Mouse (Mus musculus) CH12.LX (cell line): ENCODE results near the gene Fam189a2. TPM values are rescaled to one million over a fixed set of nuclear protein-coding genes. Genes with fewer than 3 reads are reported as not detected.

Source experiments
- DNase-seq: peaks from one replicate; pipeline ENCODE4 v3.0.0-alpha.2; 2013; ENCODE audit errors: extremely low read depth
- H3K27ac ChIP-seq: 2 replicates; pipeline ENCODE4 v1.5.1; 2012; ENCODE audit warnings: low read depth, mild to moderate bottlenecking, control low read depth, moderate library complexity; ENCODE audit not compliant: insufficient read depth
- H3K27me3 ChIP-seq: replicated peaks from 2 replicates; pipeline ENCODE3; 2012; ENCODE audit warnings: inconsistent platforms
- H3K36me3 ChIP-seq, 2 experiments: replicated peaks in 1 of 2; 2 replicates each; pipeline versions ENCODE3 to v1.6.1; 2012; ENCODE audit warnings: inconsistent platforms in 1 of 2, low read length in 1 of 2, mild to moderate bottlenecking in 1 of 2, mixed read lengths in 1 of 2, moderate library complexity in 1 of 2; ENCODE audit not compliant: control insufficient read depth in 1 of 2, insufficient read depth in 1 of 2
- H3K4me1 ChIP-seq, 2 experiments: 2 replicates each; pipeline ENCODE4 v1.6.1; 2012; ENCODE audit warnings: inconsistent platforms in 1 of 2, moderate library complexity in 1 of 2; ENCODE audit not compliant: insufficient read depth in 2 of 2, control insufficient read depth in 1 of 2
- H3K4me2 ChIP-seq: 2 replicates; pipeline ENCODE4 v1.6.1; 2012; ENCODE audit warnings: low read depth, mild to moderate bottlenecking, control low read depth; ENCODE audit not compliant: poor library complexity, insufficient read depth, severe bottlenecking
- H3K4me3 ChIP-seq, 3 experiments: fragments of 150-350 bp in 1 of 3; sonication (generic) in 1 of 3; replicated peaks in 1 of 3; 2 replicates each; pipeline versions ENCODE3 to v1.5.1; 2011 to 2012; ENCODE audit warnings: low read depth in 2 of 3, low read length in 2 of 3, mild to moderate bottlenecking in 2 of 3, moderate library complexity in 2 of 3, control low read depth in 1 of 3, improper control_type of control experiment in 1 of 3, inconsistent platforms in 1 of 3, mixed read lengths in 1 of 3; ENCODE audit not compliant: poor library complexity in 1 of 3
- H3K79me2 ChIP-seq: replicated peaks from 2 replicates; pipeline ENCODE4 v1.6.1; 2012; ENCODE audit warnings: mild to moderate bottlenecking, moderate library complexity; ENCODE audit not compliant: control insufficient read depth, poor library complexity, insufficient read depth, severe bottlenecking; ENCODE audit errors: extremely low read depth
- H3K9ac ChIP-seq: 2 replicates; pipeline ENCODE4 v1.6.1; 2012; ENCODE audit warnings: low read depth, mild to moderate bottlenecking, control low read depth, moderate library complexity; ENCODE audit not compliant: insufficient read depth
- H3K9me3 ChIP-seq: replicated peaks from 2 replicates; pipeline ENCODE3; 2012; ENCODE audit warnings: low read length, inconsistent platforms, mixed read lengths
- CHD1 ChIP-seq: IDR thresholded peaks from 2 replicates; pipeline ENCODE4 v1.6.1; 2012; ENCODE audit warnings: low read depth, low read length, improper control_type of control experiment, inconsistent platforms
- CHD2 ChIP-seq: IDR thresholded peaks from 2 replicates; pipeline ENCODE4 v1.6.1; 2011; ENCODE audit warnings: low read length, improper control_type of control experiment
- CTCF ChIP-seq, 2 experiments: IDR thresholded peaks in 1 of 2; conservative IDR thresholded peaks in 1 of 2; 2 replicates each; pipeline ENCODE4 v1.5.1; 2011 to 2012; ENCODE audit warnings: low read depth in 2 of 2, low read length in 2 of 2, improper control_type of control experiment in 1 of 2, inconsistent platforms in 1 of 2, mild to moderate bottlenecking in 1 of 2, moderate library complexity in 1 of 2
- E2F4 ChIP-seq: IDR thresholded peaks from 2 replicates; pipeline ENCODE4 v1.6.1; 2011; ENCODE audit warnings: low read depth, low read length, improper control_type of control experiment; ENCODE audit not compliant: insufficient replicate concordance
- ETS1 ChIP-seq: conservative IDR thresholded peaks from 2 replicates; pipeline ENCODE4 v1.6.1; 2012; ENCODE audit warnings: low read depth, mild to moderate bottlenecking, inconsistent platforms, low read length, improper control_type of control experiment, moderate library complexity
- GABPA ChIP-seq: IDR thresholded peaks from 2 replicates; pipeline ENCODE4 v1.6.1; 2012; ENCODE audit warnings: low read depth, low read length, improper control_type of control experiment, inconsistent platforms; ENCODE audit not compliant: insufficient replicate concordance
- HCFC1 ChIP-seq: IDR thresholded peaks from 2 replicates; pipeline ENCODE4 v1.6.1; 2012; ENCODE audit warnings: low read depth, mild to moderate bottlenecking, inconsistent platforms, low read length, improper control_type of control experiment
- IRF4 ChIP-seq: IDR thresholded peaks from 2 replicates; pipeline ENCODE4 v1.6.1; 2014; ENCODE audit warnings: low read depth, mild to moderate bottlenecking, inconsistent platforms, low read length, improper control_type of control experiment
- JUN ChIP-seq: IDR thresholded peaks from 2 replicates; pipeline ENCODE4 v1.6.1; 2011; ENCODE audit warnings: low read depth, mild to moderate bottlenecking, low read length, improper control_type of control experiment, moderate library complexity; ENCODE audit not compliant: insufficient read depth
- JUND ChIP-seq: conservative IDR thresholded peaks from 2 replicates; pipeline ENCODE4 v1.6.1; 2011; ENCODE audit warnings: low read depth, low read length, improper control_type of control experiment
- KAT2A ChIP-seq: IDR thresholded peaks from 2 replicates; pipeline ENCODE4 v1.6.1; 2012; ENCODE audit warnings: low read length, improper control_type of control experiment, inconsistent platforms; ENCODE audit not compliant: insufficient replicate concordance
- MAFK ChIP-seq: IDR thresholded peaks from 2 replicates; pipeline ENCODE4 v1.6.1; 2011; ENCODE audit warnings: low read length, improper control_type of control experiment; ENCODE audit not compliant: insufficient replicate concordance
- NRF1 ChIP-seq: IDR thresholded peaks from 2 replicates; pipeline ENCODE4 v1.6.1; 2014; ENCODE audit warnings: low read depth, mild to moderate bottlenecking, inconsistent platforms, low read length, improper control_type of control experiment, moderate library complexity
- POLR2A ChIP-seq: IDR thresholded peaks from 2 replicates; pipeline ENCODE4 v1.6.1; 2011; ENCODE audit warnings: low read depth, mild to moderate bottlenecking, improper control_type of control experiment, low read length
- POLR2AphosphoS2 ChIP-seq: IDR thresholded peaks from 2 replicates; pipeline ENCODE4 v1.6.1; 2011; ENCODE audit warnings: low read depth, low read length, improper control_type of control experiment
- RAD21 ChIP-seq: IDR thresholded peaks from 2 replicates; pipeline ENCODE4 v1.6.1; 2011; ENCODE audit warnings: low read depth, mild to moderate bottlenecking, low read length, improper control_type of control experiment, moderate library complexity
- RCOR1 ChIP-seq: conservative IDR thresholded peaks from 2 replicates; pipeline ENCODE4 v1.6.1; 2012; ENCODE audit warnings: low read depth, mild to moderate bottlenecking, inconsistent platforms, low read length, improper control_type of control experiment
- SIN3A ChIP-seq: IDR thresholded peaks from 2 replicates; pipeline ENCODE4 v1.6.1; 2012; ENCODE audit warnings: low read length, improper control_type of control experiment, inconsistent platforms
- TBP ChIP-seq: conservative IDR thresholded peaks from 2 replicates; pipeline ENCODE4 v1.6.1; 2011; ENCODE audit warnings: low read depth, low read length, improper control_type of control experiment
- TCF12 ChIP-seq: IDR thresholded peaks from 2 replicates; pipeline ENCODE4 v1.6.1; 2014; ENCODE audit warnings: low read depth, mild to moderate bottlenecking, inconsistent platforms, low read length, improper control_type of control experiment
- UBTF ChIP-seq: IDR thresholded peaks from 2 replicates; pipeline ENCODE4 v1.6.1; 2012; ENCODE audit warnings: low read depth, mild to moderate bottlenecking, inconsistent platforms, low read length, improper control_type of control experiment, moderate library complexity
- USF1 ChIP-seq: IDR thresholded peaks from 2 replicates; pipeline ENCODE4 v1.6.1; 2014; ENCODE audit warnings: low read depth, mild to moderate bottlenecking, inconsistent platforms, low read length, improper control_type of control experiment
- USF2 ChIP-seq: conservative IDR thresholded peaks from 2 replicates; pipeline ENCODE4 v1.6.1; 2011; ENCODE audit warnings: low read depth, low read length, improper control_type of control experiment
- ZNF384 ChIP-seq: IDR thresholded peaks from 2 replicates; pipeline ENCODE4 v1.6.1; 2012; ENCODE audit warnings: low read depth, low read length, improper control_type of control experiment, inconsistent platforms
- dilution Hi-C: fragments of 300-500 bp; cut with MboI; formaldehyde crosslinking; loops from 2 replicates; pipeline ENCODE4 v1.14.3; 2020; ENCODE audit warnings: low sequenced_read_pairs; ENCODE audit not compliant: extremely low pct_unique_long_range_greater_than_20kb, extremely low pct_ligation_motif_present
- in situ Hi-C: fragments of 300-500 bp; cut with MboI; formaldehyde crosslinking; loops from 3 replicates; pipeline ENCODE4 v1.14.3; 2019; ENCODE audit warnings: low sequenced_read_pairs, low pct_ligation_motif_present, low pct_unique_long_range_greater_than_20kb, mixed read lengths
- polyA plus RNA-seq: library from polyadenylated mRNA; unstranded; fragments of >175 nt; gene quantifications from 2 replicates; pipeline ENCODE4 v1.2.1, GENCODE M21; 2012; ENCODE audit warnings: low read depth; ENCODE audit not compliant: insufficient read length
- total RNA-seq, 2 experiments: library from RNA; depleted of rRNA; stranded (reverse); fragments of 300-350 nt in 1 of 2; fragments of >200 nt in 1 of 2; gene quantifications; 2 replicates each; pipeline ENCODE4 v1.2.3; 2012 to 2014

The Fam189a2 gene
- total and polyA plus RNA-seq, 3 experiments, result not detected

DNA sequence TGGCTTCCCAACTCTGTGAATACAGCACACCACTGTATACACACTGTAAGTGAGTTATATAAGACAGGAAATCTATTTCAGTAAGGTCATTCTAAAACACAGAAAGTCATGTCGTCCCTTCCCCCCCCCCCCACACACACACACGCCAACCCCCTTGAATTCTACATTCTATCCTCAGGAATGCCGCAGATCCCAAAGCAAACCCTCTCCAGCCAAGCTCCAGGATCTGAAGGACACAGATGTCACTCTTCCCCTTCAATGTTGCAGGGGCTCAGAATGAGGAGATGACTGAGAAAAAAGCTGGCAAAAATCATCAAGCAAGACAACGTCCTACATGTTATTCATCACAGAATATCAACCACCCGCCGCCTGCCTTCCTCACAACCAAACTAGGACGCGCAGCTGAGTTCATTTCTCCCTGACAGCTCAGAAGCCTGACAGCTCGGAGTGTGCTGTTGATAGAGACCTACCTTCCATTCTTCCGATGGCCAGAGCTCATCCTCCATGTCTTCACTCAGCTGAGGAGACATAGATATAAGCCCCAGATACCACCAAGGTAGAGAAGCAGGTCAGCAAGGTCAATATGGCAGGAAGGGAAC lies 15.7 kb upstream of the Fam189a2 start:
- Histone ChIP-seq H3K4me3 (no peak overlapping the region), H3K4me2 (no peak overlapping the region), H3K36me3 (no peaks in the 10 kb centered on the region), H3K4me1 (no peaks in the 10 kb centered on the region), H3K9ac (no peak overlapping the region), H3K27ac (no peak overlapping the region), H3K79me2 (no peaks in the 10 kb centered on the region), H3K27me3 (no peaks in the 10 kb centered on the region), H3K9me3 (no peaks in the 10 kb centered on the region)
- no peak for DNase-seq
- dilution Hi-C loops (no loop called here), in situ Hi-C loops (no loop called here)
- no peak for TF ChIP-seq POLR2AphosphoS2
- no peak for TF ChIP-seq MAFK
- no peak for TF ChIP-seq ETS1
- no peak for TF ChIP-seq TBP
- TF ChIP-seq RAD21, result no peak
- no peak for TF ChIP-seq JUND
- TF ChIP-seq ZNF384, result no peak
- no peak for TF ChIP-seq CHD1
- no peak for TF ChIP-seq CTCF (conservative IDR thresholded peaks at IDR 0.05 in 1 of 2, IDR thresholded peaks at IDR 0.05 in 1 of 2; ENCODE audit: low read depth in 2 of 2, low read length in 2 of 2)
- no peak for TF ChIP-seq TCF12

DNA sequence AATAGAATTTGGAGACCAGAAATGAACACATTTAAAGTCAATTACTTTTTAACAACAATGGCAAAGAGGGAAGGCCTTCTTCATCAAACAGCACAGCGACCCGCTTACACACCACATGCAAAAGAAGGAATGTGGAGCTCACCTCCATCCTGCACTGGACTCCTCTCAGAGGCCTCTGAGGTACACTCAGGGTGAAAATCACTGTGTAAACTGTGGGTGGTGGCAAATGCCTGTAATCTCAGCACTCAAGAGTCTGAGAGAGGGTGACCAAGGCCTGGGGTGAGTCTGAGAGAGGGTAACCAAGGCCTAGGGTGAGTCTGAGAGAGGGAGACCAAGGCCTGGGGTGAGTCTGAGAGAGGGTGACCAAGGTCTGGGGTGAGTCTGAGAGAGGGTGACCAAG lies 11.6 kb upstream of the Fam189a2 start:
- no peaks in the 10 kb centered on the region for H3K9me3 ChIP-seq
- DNase-seq, result no peak
- dilution Hi-C loops, result no loop called here
- no peaks in the 10 kb centered on the region for H3K4me1 ChIP-seq
- in situ Hi-C loops, result no loop called here
- no peaks in the 10 kb centered on the region for H3K79me2 ChIP-seq
- no peak overlapping the region for H3K4me2 ChIP-seq
- H3K27me3 ChIP-seq, result no peaks in the 10 kb centered on the region
- no peak overlapping the region for H3K9ac ChIP-seq
- no peak overlapping the region for H3K27ac ChIP-seq
- no peaks in the 10 kb centered on the region for H3K36me3 ChIP-seq
- H3K4me3 ChIP-seq, result no peak overlapping the region
- no peak for TF ChIP-seq UBTF
- no peak for TF ChIP-seq TCF12
- TF ChIP-seq ETS1, result no peak
- no peak for TF ChIP-seq E2F4
- no peak for TF ChIP-seq MAFK
- no peak for TF ChIP-seq RCOR1
- no peak for TF ChIP-seq USF2
- TF ChIP-seq HCFC1, result no peak
- TF ChIP-seq JUN, result no peak
- TF ChIP-seq GABPA, result no peak
- no peak for TF ChIP-seq SIN3A
- no peak for TF ChIP-seq IRF4
- no peak for TF ChIP-seq POLR2A
- no peak for TF ChIP-seq CHD2
- TF ChIP-seq USF1, result no peak
- no peak for TF ChIP-seq NRF1
- TF ChIP-seq KAT2A, result no peak
- TF ChIP-seq, all 38 proteins: peak for 0
